Mouse (Mus musculus): Measurements from ENCODE around the gene Cadm2.

Cadm2 gene

DNA sequence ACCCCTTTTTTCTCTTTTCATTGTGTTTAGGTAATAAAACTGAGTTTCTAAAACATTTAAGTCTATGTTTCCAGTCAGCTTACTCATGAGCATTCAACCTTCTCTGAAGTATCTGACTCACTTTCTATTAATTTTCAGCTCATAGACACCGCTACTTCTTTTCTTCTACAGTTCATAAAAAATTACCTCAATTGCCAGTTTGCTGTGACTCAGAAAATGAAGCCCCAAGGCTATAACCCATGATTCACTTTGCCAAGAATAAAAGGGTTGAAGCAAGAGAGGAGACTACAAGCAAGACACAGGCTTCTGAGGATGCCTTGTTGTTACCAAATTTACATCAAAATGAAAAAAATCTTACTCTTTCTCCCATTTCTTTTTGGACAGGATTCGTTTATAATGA, 698.0 kb downstream of the Cadm2 start:
- DNase-seq, result no peak

DNA sequence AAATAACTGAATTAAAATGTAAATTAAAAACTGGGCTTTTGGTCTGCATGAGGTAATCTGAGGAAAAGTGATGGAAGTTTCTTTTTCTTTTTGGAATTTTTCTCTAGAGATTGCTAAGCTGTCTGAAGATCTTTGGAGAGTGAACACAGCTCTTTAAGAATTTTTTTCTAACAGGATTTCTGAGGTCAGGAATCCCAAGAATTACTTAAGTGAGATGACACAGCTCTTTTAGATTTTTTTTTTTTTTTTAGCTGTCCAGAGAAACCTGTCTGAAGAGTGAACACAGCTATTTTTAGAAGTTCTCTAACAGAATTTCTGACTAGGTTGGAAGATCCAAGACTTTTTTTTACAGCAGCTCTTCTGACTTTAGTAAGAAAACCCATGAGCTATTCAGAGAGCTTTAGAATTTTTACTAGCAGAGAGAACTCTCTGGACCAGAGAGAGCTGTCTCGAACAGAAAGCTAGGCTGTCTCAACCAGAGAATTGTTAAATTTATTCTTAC, 699.2 kb downstream of the Cadm2 start:
- DNase-seq, result no peak

DNA sequence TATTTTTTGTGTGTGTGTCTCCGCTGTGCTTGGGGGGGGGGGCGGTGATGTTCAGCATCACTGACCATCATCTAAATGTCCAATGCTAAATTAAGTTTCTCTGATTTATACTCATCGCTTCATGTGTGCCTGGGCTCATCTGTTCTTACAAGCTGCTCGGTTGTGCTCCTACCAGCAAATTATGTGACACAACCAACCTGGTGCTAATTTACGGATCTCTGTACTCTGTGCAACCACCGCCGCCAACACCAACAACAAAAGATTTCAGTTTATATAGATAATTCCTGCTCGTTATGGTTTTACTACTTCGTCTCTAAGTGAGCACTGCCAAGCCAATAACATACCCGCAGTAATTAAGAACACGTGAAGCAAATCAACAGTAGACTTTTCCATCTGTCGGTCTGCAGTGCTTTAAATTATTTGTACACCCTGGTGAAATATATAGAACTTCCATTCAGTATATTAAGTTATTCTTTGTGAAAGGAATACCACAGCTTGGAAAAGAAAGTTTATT, 700.8 kb downstream of the Cadm2 start:
- no peak for DNase-seq

DNA sequence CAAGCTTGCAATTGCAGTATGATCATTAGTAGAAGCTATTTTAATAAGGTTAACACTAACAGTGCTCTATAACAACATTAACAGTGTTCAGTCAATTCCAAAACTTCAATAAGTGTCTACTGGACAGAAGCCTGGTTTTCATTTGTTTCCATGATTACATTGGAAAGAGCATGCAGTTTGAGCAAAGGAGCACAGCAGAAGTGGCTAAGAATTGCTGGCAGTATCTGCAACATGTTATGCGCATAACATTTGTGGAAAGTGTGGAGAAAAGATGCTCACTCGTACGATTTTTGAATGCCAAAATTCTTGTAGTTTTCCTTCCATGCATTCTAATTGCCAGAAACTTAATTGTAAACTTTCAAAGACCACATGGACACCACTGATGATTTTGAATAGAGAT, 718.9 kb downstream of the Cadm2 start:
- DNase-seq, result no peak

DNA sequence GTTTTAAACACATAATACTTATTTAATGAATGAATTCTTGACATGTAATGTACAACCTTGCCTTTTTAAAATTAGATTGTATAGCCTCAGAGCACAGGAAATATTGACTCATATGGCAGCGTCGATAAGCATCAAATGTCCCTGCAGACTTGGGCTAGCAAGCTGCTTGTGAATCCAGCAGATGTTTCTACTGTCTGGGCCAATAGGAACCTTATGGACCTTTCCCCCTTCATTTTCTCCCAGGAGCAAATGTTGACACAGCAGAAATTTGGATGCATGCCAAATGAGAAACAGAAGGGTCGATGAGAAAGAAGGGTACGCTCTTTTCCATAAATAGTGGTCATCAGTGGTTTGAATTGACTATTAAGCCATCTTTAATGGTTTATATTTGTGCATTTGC, 720.0 kb downstream of the Cadm2 start:
- DNase-seq, result no peak

DNA sequence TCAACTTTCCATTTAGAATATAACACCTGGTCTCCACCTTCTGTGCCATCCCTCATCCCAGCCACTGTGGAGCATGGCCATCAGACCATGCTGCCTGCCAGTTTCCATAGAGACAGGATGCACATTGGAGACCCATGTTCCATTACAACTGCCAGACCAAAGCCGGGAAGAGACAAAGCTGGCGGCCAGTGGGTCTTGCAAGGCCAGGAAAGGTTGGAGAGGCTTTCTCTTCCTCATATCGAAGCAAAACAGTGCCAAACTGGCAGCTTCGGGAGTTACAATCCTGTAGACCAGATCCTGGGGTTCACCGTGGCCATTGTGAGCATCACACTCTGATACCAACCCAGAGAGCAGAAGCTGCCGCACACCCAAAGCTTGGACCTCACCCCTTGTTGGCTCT, 728.3 kb downstream of the Cadm2 start:
- no peak for DNase-seq

DNA sequence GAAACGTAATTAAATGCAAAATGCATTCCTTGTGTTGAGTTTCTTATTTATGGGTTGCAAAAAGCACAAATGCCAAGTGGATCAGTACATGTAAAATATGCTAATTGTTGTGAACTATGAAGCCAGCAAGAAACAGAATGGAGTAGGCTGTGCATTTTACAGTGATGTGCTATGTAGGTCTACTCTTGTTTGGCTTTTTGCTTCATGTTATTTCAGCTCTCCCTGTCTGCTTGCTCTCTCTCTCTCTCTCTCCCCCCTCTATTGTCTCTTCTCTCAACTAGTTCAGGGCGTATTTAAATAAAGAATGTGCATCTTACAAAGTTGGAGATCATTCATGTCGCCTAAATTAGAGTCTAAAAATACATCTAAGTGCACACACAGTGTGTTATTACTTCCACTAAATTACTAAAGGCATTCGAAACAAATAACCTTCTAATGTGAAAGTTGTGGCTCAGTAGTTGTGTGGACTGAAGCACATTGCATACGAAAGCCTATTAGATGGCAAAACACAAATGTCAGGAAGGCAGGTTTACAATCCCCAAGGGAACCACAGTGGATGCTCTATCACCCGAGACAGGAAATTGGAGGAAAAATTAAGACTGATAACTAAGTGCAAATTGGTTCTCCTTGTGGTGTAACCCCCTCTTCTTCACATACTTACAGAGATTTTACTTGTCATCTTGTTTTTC, 729.0 kb downstream of the Cadm2 start:
- DNase-seq, result no peak

DNA sequence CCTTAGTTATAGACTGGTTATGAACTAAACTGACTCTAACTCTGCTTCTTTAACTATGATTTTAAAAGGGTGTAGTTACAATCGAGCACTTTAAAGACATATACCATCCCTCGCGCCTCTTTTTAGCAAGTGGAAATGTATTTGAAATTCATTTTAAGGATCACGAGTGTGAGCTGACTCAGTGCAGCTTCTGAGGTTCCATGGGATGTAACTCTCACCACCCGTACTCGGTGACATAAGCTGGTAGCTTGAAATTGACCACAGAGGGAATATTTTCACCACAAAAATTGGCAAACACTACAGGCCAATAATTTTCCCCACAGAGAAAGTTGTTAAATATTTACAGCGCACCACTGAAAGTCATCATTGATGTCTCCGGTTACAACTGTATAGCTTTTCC, 730.8 kb downstream of the Cadm2 start:
- no peak for DNase-seq

DNA sequence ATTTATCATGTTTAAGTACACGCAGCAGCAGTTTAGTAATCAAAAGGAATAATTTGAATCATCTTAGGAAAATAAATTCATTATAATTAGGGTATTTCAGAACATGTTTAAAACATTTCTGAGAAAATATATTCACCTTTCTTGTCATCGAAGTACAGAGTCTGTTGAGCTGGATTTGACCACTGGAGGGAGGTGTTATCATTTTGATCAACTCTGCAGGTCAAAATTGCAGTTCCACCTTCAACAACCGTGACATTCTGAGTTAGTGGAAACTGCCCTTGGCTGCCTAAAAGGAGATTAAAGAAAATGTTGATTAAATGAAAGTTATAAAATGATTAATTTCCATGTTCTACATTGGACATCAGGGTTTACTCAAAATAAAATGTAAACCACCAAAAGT, 738.1 kb downstream of the Cadm2 start:
- no peak for DNase-seq

DNA sequence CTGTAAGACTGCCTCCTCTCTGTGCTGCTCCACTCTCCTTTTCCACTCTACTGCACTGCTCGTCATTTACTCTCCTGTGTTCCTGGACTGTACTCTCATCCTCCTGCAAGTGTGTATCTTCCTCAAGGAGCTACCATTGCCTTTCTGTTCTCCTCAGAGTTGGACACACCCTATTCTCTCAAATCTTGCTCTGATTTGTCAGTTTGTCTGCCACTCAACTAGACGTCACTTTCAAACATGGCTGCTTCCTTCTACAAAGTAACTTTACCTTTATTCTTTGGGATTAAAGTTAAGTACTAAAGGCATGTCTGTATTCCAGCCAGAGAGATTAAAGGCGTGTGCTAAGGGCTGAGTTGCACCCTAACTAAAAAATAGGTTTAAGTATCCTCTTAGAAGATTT, 749.5 kb downstream of the Cadm2 start:
- no peak for DNase-seq

DNA sequence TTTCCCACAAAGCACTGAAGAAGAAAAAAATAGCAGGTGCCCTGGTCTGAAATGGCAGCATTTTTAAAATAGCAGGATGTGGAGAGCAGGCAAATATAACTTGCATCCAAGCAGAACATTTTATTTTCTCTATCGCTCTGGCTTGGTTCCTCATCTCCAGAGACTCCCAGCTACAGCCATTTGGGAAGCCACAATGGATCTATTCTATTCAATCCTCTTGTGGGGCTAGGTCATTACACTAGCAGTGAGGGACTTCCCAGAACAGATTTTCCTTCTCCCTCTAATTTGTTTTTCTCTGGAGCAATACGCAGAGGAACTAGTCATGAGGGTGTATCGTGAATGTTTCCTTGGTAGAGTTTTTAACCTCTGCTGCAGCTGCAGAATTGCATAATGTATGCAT, 769.7 kb downstream of the Cadm2 start:
- no peak for DNase-seq

DNA sequence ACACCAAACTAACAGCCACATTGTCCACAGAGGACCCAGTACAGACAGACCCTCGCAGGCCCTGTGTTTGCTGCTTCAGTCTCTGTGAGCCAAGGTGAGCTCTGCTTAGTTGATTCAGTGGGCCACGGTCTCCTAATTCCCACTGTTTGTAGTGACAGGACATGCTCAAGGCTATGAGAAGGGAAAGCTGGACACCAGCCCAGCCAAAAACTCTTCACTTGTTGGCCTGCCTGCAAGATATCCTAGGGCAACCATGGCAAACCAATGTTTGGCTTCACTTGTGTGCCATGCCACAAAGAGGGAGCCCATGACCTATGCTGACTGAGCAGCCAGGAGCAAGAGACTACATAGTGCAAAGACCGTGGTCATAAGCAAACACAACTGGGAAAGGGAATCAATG, 795.8 kb downstream of the Cadm2 start:
- DNase-seq, result no peak

DNA sequence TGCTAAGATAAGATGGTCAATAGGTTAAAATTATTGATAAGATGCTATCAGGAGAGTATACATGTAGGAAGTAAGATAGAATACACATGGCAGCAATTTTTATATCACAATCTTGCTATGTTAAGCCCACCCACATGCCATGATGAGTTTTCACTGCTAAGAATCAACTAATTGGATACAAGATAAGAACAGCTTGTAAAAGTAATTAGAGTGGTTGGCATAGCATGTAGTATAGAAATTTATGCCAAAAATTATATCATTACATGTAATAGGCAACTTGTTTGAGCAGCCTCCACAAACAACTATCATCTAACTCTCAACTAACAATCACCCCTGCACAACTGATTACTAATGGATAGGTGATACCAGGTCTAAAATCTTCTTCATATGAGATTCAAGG, 809.2 kb downstream of the Cadm2 start:
- no peak for DNase-seq

DNA sequence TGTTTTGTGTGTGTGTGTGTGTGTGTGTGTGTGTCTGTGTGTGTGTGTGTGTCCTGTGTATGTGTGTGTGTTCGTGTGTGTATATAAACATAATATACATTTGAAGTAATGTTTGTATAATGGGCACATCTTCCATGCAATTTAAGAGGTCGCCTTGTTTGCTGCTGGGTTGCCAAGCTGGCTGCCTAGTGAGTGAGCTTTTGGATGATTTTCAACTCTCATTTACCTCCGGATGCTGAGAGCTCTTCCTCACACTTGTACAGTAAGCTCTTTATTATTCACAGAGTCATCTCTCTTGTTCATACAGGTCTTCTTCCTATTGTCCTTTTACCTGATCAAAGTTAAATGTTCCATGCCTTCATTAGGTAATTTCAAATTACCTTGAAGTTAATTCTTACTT, 822.5 kb downstream of the Cadm2 start:
- no peak for DNase-seq

DNA sequence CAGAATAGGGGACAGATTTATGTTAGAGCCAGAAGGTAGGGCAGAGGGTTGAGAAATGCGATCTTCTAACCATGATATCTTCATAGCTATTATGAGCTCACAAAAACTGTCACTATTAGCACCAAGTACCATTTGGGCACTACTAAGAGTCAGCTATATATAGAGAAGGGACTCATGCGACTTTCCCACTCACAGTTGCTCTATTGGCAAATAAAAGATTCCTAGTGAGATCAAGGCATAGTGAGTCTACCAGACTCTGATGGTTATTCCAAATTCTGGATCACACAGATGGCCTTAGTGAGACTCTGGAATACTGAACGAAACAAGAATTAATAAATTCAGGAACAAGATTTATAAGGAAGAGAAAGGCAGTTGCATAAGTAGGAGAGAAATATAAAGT, 827.6 kb downstream of the Cadm2 start:
- no peak for DNase-seq

DNA sequence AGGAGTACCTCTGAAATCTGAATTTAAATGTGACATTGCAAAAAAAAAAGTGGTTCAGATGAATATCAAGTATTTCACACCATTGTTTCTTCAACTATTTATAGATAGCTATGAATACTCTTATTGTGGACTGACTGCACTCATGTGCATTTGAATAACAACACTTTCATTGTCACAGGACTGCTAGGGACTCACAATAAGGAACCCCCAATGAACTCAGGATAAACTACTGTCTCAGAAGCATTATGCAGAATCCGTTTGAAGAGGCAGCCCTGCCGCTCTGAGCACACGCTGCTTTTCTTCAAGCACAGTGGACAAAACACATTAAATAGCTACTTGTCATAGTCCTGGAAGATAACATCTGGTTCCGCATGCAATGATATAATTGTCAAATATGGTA, 848.8 kb downstream of the Cadm2 start:
- no peak for DNase-seq

DNA sequence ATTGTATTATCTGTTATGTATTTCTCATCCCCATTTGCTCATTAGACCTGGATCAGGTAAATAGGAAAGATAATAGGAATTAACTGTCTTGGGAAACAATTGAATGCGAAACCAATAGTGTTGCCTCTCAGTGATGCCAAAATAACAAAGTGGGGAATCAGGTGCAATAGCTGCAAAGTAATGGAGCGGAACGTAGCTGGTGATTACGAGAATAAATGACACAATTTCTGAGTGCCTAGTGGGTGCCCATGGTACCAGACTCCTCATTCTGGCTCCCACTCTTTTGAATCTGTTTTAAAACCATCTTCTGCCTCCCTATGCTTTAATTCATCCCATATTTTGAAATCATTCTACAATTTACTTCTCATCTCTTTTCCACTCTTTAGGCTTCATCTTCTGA, 851.2 kb downstream of the Cadm2 start:
- no peak for DNase-seq

DNA sequence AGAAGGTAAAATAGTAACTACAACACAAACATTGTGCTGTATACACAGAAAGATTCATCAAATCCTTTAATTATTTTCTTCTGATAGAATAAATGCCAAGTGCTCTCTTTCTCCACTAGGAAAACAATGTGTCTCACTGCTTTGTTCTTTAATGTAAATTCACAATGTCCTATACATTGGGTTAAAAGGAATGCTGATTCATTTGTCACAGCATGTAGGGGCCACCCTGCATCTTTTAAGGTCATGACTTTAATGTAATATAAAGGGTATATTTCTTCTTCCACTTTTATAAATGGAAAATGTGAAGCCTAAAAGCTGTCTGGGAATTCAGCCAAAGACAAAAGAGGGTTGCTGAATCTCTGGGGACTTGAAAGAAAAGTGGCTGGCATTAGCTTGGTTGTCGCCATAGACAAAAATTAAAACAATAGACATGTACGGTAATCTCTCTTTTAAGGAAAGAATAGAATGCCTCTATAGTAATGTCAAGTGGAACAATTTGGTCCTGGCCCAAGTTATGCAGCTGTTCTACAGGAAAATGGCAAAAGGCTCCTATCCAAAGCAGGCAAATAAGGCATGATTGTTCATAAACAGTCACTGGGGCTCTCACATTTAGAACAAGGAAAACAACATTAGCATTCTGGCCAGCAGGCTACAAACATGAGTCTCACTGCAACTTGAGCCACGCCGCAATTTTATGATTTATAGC, 851.9 kb downstream of the Cadm2 start:
- DNase-seq, result no peak

DNA sequence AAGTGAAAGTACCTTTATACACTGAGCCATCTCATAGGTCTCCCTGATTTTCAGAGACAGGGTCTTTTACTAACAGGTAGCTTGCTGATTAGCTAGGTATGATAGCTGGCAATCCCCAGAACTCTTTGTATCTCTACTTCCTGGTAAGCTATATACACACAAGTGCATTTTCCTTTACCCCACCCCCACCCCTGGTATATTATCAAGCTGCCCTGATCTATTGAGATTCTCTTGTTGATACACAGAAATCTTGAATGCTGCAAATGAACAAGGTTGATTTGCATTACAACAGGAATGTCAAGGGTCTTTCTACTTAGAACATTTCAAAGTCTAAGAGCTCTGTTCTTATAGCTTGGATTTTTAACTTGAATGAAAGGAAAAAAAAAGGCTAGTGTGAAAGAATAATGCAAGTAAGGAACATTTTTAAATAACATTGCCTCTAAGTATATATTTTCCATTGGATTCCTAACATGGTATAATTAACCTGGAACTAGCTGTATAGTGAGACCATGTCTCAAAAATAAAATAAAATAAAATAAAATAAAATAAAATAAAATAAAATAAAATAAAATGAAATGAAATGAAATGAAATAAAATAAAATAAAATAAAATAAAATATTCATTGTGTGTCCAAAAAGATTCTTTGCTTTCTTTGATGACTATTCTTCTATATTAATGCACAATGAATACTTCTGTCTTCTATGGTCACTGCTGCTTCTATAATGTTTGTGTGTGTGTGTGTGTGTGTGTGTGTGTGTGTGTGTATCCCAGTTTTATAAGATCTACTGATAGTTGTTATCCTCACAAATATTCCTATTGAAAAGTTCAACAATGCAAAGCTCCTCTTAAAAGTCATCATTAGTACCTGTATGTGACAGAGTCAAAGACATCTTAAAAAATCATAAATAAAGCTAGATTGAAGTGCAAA, 858.9 kb downstream of the Cadm2 start:
- DNase-seq, result no peak

DNA sequence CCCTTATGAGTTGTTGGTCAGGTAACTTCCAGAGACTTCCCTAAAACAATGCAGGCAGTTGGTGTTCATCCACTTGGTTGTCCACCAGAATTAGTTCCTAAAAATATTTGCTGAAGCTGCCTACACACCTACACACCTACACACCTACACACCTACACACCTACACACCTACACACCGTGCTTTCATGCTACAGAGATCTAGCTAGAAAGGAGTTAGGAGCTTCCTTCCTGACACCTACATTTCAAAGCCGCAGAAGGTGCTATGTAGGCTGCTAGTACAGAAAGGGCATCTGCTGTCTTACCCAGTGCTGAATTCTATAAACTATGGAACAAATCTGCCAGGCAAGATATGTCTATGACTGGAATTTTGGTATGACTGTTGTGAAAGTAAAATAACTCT, 872.2 kb downstream of the Cadm2 start:
- DNase-seq, result no peak

DNA sequence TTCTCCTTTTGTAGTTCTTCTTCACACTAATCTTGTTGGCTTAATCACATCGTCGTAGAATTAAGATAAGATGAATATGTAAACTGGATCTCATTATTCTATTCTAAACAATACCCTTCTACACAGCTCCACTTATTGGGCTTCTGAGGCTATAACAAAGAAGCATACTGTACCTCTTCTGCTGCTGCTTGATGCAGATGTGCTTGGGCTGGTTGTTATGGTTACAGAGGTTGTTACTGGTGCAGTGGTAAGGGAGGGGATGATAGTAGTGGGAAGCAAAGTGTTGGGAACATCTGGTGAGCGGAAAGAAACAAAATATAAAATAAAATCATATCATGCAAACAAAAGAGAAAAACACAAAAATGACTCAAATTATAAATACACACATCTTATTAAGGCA, 889.5 kb downstream of the Cadm2 start:
- no peak for DNase-seq

DNA sequence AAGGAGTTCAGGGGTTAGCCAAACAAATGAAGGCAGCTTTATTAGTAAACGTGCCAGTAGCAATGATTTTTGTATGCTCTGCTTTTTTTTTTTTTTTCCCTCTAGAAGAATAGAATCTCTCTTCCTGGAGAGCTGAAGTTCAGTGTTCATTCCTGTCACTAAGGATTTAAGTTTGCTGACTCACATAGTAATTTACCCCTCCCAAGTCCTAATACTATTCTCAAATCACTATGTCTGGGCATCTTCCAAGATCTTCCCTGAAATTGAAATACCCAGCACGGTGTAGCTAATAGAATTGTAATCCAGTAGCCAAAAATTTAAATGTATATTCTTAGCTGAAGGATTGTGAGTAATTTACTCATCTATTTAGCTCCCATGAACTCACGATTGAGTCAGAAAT, 914.2 kb downstream of the Cadm2 start:
- no peak for DNase-seq

DNA sequence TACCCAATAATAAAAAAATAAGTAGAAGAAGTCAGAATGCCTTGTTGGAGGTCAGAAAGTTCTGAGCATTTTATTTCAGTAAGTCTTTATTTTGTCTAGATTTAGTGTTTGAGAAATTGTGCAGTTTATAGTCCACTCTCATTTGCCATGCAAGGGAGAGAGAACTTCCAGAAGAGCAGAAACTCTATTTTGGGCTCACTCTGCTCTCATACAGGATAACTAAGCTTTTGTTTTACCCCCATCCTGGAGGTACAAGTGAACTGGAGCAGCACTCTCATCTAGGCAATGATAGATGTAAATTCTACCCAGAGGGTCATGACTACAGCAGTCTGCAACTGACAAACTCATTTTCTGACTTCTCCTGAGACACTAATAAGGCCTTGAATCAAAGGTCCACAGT, 925.9 kb downstream of the Cadm2 start:
- no peak for DNase-seq
